Mouse (Mus musculus) G1E (cell line): Measurements from ENCODE around the gene Aprt.

ENCODE experiments used
- CTCF ChIP-seq: IDR thresholded peaks from 2 replicates; pipeline ENCODE4 v1.5.1; 2012; ENCODE audit warnings: low read depth, low read length, inconsistent platforms, mixed read lengths
- GATA1 ChIP-seq: IDR thresholded peaks from 2 replicates; pipeline ENCODE4 v1.6.1; 2012; ENCODE audit warnings: borderline replicate concordance, low read length, inconsistent platforms, mixed read lengths
- GATA2 ChIP-seq: IDR thresholded peaks from 2 replicates; pipeline ENCODE4 v1.6.1; 2012; ENCODE audit warnings: low read depth, low read length, inconsistent platforms, borderline replicate concordance
- POLR2AphosphoS5 ChIP-seq: IDR thresholded peaks from 2 replicates; pipeline ENCODE4 v1.6.1; 2012; ENCODE audit warnings: low read depth, low read length, inconsistent platforms; ENCODE audit not compliant: insufficient replicate concordance

GRCm38 (mm10) chr8:122568109-122568504 is 8.6 kb downstream of the Aprt start:
- TF ChIP-seq CTCF (no peak), GATA2 (no peak), GATA1 (no peak), POLR2AphosphoS5 (no peak)
